Mouse (Mus musculus) forebrain, embryonic 10.5 days (tissue): ENCODE data around the gene Fcgrt. TPM values are rescaled to one million over a fixed set of nuclear protein-coding genes. Genes with fewer than 3 reads are reported as not detected.
"Not testable (repeated sequence)": the region's sequence is repeated elsewhere in the genome, so short reads cannot be mapped to it uniquely, and the experiment has no call there.

Experiments
- DNase-seq: peaks from one replicate; pipeline ENCODE4 v3.0.0-alpha.2; 2017; ENCODE audit warnings: low spot score; ENCODE audit errors: extremely low spot score
- H3K27ac ChIP-seq: fragments of 300-500 bp; sonication (generic); 2 replicates; pipeline ENCODE4 v1.5.1; 2016; ENCODE audit warnings: mild to moderate bottlenecking
- H3K27me3 ChIP-seq: fragments of 300-500 bp; sonication (generic); 2 replicates; pipeline ENCODE4 v1.6.1; 2016; ENCODE audit warnings: mild to moderate bottlenecking; ENCODE audit not compliant: poor library complexity, severe bottlenecking
- H3K36me3 ChIP-seq: fragments of 300-500 bp; sonication (generic); replicated peaks from 2 replicates; pipeline ENCODE4 v1.6.1; 2016; ENCODE audit warnings: mild to moderate bottlenecking, moderate library complexity
- H3K4me1 ChIP-seq: fragments of 300-500 bp; sonication (generic); 2 replicates; pipeline ENCODE4 v1.6.1; 2016
- H3K4me3 ChIP-seq: fragments of 300-500 bp; sonication (generic); 2 replicates; pipeline ENCODE4 v1.5.1; 2016; ENCODE audit warnings: mild to moderate bottlenecking, moderate library complexity
- H3K9me3 ChIP-seq: fragments of 300-500 bp; sonication (generic); 2 replicates; pipeline ENCODE4 v1.6.1; 2016; ENCODE audit warnings: mild to moderate bottlenecking, moderate library complexity
- WGBS: fragments of 180-500 bp; shearing (Covaris S2); methylation state at CpG from one replicate; pipeline ENCODE4 v1.1.7; 2016; 5-methylcytosine and 5-hydroxymethylcytosine counted together
- polyA plus RNA-seq: library from polyadenylated mRNA; unstranded; fragments of >200 nt; fragmentation: Nextera tagmentation; extraction: Ambion mirVana; gene quantifications from 2 replicates; pipeline ENCODE4 v1.2.1, GENCODE M21; 2016

Gene Fcgrt
- 5.5 and 5.9 TPM in 2 replicates for polyA plus RNA-seq

DNA sequence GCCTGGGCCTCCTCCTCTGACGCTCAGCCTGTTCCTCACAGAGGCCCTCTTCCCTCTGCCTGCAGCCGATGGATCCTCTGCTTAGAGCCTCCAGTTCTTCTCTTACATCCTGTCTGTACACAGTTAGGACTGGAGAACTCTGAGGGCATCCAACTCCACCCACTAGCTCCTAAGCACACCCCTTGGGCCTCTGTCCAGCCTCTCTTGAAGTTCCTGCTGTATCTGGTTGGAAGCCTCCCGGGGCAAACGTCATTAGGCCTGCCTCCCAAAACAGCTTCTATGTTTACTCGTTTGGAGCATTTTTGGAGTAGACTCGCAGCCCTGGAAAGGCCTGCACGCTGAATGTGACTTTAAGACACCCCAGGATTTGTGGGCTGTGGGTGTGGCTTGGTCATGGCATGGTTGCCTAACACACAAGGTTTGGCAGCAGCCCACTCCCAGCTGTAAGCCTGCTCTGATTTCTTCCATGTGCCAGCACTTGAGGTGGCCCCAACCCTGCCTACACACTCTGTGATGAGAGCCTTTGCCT lies at the start of gene Fcgrt:
Gene Fcgrt, minus strand, starts transcription at position 200 of the 529 bp plus-strand sequence.
- whole genome bisulfite sequencing: 80% methylated on average over 7 of the region's 7 CpGs
- no peak within 1 kb of the TSS for H3K4me3 ChIP-seq
- peaks cover 32% of the 10 kb centered on the region for H3K4me1 ChIP-seq
- DNase-seq: no peak
- H3K27me3 ChIP-seq: no peaks in the 10 kb centered on the region
- H3K27ac ChIP-seq: peak within 1 kb of the TSS; percentile 72
- H3K9me3 ChIP-seq: no peaks in the 10 kb centered on the region
- no peaks in the 10 kb centered on the region for H3K36me3 ChIP-seq

DNA sequence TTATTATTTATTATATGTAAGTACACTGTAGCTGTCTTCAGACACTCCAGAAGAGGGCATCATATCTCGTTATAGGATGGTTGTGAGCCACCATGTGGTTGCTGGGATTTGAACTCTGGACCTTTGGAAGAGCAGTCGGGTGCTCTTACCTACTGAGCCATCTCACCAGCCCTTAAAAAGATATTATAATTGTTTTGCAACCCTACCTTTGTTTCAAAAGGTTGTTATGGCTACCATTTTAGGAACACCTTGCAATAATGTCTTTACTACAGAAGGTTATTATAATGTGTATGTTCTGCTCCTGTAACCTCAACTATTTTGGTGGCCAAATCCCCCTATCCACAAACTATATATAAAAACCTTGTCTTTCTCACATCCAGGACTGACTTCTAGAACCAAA lies 49.4 kb upstream of the Fcgrt start:
- Histone ChIP-seq H3K4me1 (peaks cover 45% of the 10 kb centered on the region), H3K36me3 (peaks cover 17% of the 10 kb centered on the region), H3K4me3 (peak overlapping the region; percentile 74; the same call in 1 of the 2 replicates)
- not testable (repeated sequence) for H3K9me3 ChIP-seq, DNase-seq, H3K27ac ChIP-seq, H3K27me3 ChIP-seq
- WGBS: 91% methylated on average over 2 of the region's 2 CpGs

DNA sequence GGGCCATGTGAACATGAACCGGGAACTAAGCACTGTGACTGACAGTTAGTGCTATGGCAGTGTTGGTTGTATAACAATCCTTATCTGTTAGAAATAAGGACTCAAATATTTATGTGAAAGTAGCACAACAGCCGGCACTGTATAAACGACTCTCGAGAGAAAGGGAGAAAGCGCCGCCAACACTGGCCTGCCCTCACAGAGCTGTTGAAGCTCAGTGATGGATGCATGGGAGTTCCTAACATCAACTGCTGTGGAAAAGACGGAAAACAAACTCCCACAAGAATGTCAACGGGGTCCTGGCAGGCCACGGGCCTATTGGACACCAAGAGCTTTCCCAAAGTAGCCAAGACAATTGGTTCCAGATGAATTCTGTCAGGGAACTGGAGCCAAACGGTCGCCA lies 47.7 kb upstream of the Fcgrt start:
- WGBS: 72% methylated on average over 11 of the region's 11 CpGs
- H3K9me3 ChIP-seq: no peaks in the 10 kb centered on the region
- H3K27me3 ChIP-seq: no peaks in the 10 kb centered on the region
- H3K36me3 ChIP-seq: peaks cover 20% of the 10 kb centered on the region
- no peak for DNase-seq
- H3K4me3 ChIP-seq: no peak overlapping the region
- H3K27ac ChIP-seq: peak overlapping the region; percentile 52; the same call in 1 of the 2 replicates
- H3K4me1 ChIP-seq: peaks cover 45% of the 10 kb centered on the region

GRCm38 (mm10) chr7:45150321-45150720 lies 46.7 kb upstream of the Fcgrt start:
- no peak for DNase-seq
- peaks cover 30% of the 10 kb centered on the region for H3K36me3 ChIP-seq
- no peaks in the 10 kb centered on the region for H3K9me3 ChIP-seq
- H3K4me1 ChIP-seq: peaks cover 43% of the 10 kb centered on the region
- H3K27me3 ChIP-seq: no peaks in the 10 kb centered on the region
- H3K4me3 ChIP-seq: no peak overlapping the region
- 71% methylated on average over 4 of the region's 4 CpGs for WGBS
- peak overlapping the region; percentile 52; the same call in 1 of the 2 replicates for H3K27ac ChIP-seq

DNA sequence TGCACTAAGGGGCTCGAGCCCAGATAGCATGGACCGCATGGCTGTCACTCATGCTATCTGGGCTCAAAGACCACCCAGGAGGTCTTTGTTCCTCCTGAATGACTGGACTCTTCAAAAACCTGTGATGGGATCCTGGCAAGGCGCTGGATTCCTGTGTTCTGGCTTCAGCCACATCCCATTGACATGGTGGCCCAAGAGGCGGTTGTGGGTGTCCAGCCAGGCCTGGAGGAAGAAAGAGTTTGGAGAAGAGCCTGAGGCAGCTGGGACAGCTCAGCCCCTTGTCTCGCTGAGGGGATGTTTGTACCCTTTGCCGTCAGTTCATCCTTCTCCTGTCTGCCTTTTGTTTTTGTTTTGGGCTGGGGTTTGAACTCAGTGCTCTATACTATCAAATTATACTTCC lies 45.9 kb upstream of the Fcgrt start:
- WGBS: 46% methylated on average over 6 of the region's 6 CpGs
- Histone ChIP-seq H3K9me3 (no peaks in the 10 kb centered on the region), H3K27ac (peak overlapping the region; percentile 63), H3K4me3 (no peak overlapping the region), H3K4me1 (peaks cover 35% of the 10 kb centered on the region), H3K27me3 (no peaks in the 10 kb centered on the region), H3K36me3 (peaks cover 37% of the 10 kb centered on the region)
- DNase-seq: no peak

- DNase-seq: no peak
- no peak overlapping the region for H3K27ac ChIP-seq
- peaks cover 47% of the 10 kb centered on the region for H3K36me3 ChIP-seq
- H3K9me3 ChIP-seq: no peaks in the 10 kb centered on the region
- no peak overlapping the region for H3K4me3 ChIP-seq
- peaks cover 32% of the 10 kb centered on the region for H3K4me1 ChIP-seq
- no peaks in the 10 kb centered on the region for H3K27me3 ChIP-seq
- WGBS: 68% methylated on average over 4 of the region's 4 CpGs
Measured at GRCm38 (mm10) chr7:45148534-45149098, 45.0 kb upstream of the Fcgrt start.

DNA sequence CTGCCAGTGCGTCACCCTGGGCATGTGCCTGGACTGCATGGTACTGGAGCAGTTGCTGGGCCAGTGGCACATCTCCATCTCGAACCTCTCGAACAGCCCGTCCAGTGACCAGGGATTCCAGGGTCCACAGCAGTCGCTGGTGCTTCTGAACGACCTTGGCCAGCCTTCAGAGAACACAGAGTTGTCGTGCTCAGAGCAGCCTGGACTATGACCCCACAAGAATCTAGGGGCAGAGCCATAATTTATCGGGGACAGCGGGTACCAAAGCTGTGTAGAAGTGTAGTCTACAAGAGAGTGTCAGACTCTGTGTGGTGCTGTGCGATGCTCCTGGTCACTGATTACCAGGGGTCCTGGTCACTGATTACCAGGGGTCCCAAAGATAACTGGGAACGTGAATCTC lies 44.2 kb upstream of the Fcgrt start:
- 93% methylated on average over 11 of the region's 11 CpGs for WGBS
- peaks cover 53% of the 10 kb centered on the region for H3K36me3 ChIP-seq
- H3K27me3 ChIP-seq: no peaks in the 10 kb centered on the region
- no peak overlapping the region for H3K4me3 ChIP-seq
- H3K9me3 ChIP-seq: no peaks in the 10 kb centered on the region
- no peak for DNase-seq
- peaks cover 27% of the 10 kb centered on the region for H3K4me1 ChIP-seq
- no peak overlapping the region for H3K27ac ChIP-seq

DNA sequence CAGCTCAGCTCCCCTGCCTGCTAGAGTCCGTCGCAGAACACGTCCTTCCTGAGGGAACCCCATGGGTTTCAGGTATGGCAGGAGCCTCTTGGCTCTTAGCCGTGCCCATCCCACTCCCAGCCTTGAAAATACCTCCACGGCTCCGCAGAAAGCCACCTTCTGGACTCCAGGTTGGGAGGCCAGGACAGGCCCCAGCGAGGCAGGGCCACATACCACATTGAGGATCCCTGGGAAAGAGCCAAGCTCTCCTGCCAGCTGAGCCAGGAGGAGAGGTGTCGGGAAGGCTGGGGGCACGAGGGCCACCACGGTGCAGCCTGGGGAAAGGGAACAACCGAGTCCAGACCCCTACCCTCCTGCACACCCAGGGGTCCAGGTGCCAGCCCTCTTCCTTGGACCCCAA lies 43.6 kb upstream of the Fcgrt start:
- Histone ChIP-seq H3K36me3 (peaks cover 60% of the 10 kb centered on the region), H3K4me1 (peaks cover 27% of the 10 kb centered on the region), H3K27ac (no peak overlapping the region), H3K27me3 (no peaks in the 10 kb centered on the region), H3K4me3 (no peak overlapping the region), H3K9me3 (no peaks in the 10 kb centered on the region)
- 90% methylated on average over 11 of the region's 11 CpGs for WGBS
- DNase-seq: no peak

- peaks cover 14% of the 10 kb centered on the region for H3K4me1 ChIP-seq
- no peak overlapping the region for H3K4me3 ChIP-seq
- no peaks in the 10 kb centered on the region for H3K27me3 ChIP-seq
- no peak for DNase-seq
- H3K36me3 ChIP-seq: peaks cover 71% of the 10 kb centered on the region
- 0 out of 2 replicates have a peak overlapping the region, but pooled peaks have one; percentile 20 for H3K27ac ChIP-seq
- H3K9me3 ChIP-seq: no peaks in the 10 kb centered on the region
- 97% methylated on average over 8 of the region's 8 CpGs for WGBS
Measured at GRCm38 (mm10) chr7:45145460-45145859, 41.8 kb upstream of the Fcgrt start.

DNA sequence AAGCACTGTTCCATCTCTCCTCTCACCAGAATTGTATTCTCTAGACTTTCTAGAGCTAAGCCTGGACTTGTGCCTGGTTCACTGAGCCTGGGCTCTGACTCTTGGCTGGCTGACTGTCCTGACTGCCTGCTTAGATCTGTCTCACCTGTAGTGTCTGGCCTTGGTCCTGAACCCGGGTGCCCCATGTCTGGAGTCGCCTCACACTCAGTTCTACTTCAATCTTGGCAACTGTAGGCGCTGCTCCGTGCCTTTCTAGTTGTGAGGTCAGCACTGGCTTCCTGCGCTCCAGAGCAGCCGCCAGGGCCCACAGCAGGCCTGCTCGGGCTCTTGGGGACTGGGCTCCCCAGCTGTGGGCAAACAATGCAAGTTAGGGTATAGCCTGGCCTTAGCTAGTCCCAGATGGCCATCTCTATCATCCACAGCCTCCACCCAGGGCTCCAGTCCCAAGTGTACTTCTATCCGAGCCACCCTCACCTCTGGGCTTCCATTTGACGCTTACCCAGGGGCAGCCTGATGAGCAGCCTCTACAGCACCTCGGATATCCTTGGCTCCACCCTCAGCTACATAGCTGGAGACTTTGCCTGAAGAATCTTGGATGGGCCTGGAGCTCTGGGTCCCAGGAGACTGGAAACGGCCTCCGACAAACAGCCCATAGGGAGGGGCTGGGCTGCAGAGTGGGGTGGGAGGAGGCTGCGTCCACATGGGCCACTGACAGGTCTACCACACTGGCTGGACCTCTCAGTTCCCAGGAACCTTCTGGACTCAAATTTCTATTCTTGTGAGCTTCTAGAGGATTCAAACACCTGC lies 40.9 kb upstream of the Fcgrt start:
- 91% methylated on average over 13 of the region's 13 CpGs for WGBS
- no peaks in the 10 kb centered on the region for H3K27me3 ChIP-seq
- peaks cover 71% of the 10 kb centered on the region for H3K36me3 ChIP-seq
- DNase-seq: no peak
- no peaks in the 10 kb centered on the region for H3K9me3 ChIP-seq
- H3K27ac ChIP-seq: no peak overlapping the region
- H3K4me3 ChIP-seq: no peak overlapping the region
- H3K4me1 ChIP-seq: peaks cover 5% of the 10 kb centered on the region

DNA sequence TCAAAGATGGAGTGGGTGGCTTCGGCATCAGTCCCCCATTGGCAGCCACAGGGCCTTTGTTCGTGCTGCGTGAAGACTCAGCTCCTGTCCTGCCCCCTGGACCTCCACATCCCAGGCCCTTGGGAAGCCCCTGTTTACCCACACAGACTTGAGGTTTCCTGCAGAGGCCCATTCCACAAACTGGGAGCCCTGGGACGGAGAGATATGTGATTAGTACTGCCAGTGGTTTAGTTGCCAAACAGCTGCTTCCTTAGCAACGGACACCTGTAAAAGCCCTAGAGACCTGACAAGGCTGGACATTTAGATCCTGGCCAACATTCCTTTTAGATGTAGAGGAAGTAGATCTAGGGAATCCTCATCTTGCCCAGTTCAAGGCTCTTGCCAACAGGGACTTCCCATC lies 38.3 kb upstream of the Fcgrt start:
- WGBS: 88% methylated on average over 5 of the region's 5 CpGs
- no peak for DNase-seq
- no peak overlapping the region for H3K4me3 ChIP-seq
- H3K36me3 ChIP-seq: peaks cover 56% of the 10 kb centered on the region
- no peak overlapping the region for H3K27ac ChIP-seq
- H3K9me3 ChIP-seq: no peaks in the 10 kb centered on the region
- peaks cover 10% of the 10 kb centered on the region for H3K27me3 ChIP-seq
- H3K4me1 ChIP-seq: no peaks in the 10 kb centered on the region

DNA sequence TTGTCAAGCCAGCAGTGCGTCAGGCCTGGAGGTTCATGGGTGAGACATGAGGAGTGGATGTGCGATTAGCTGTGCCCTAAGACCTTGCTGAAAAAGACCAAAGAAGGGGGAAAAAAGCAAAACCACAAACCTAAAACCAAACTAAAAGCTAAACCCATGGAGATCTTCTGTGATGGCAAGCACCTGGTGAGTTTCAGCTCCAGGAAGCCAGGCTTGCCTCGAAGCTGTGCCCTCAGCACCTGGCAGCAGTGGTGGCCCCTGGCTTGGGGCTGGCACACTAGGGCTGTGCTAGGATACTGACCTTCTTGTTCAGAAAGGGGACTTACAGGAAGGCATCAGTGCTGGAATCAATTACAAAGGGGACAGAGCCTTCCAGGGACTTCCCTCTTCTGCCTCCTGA lies 37.7 kb upstream of the Fcgrt start:
- 89% methylated on average over 3 of the region's 3 CpGs for WGBS
- H3K9me3 ChIP-seq: no peaks in the 10 kb centered on the region
- H3K4me3 ChIP-seq: no peak overlapping the region
- H3K27ac ChIP-seq: no peak overlapping the region
- peaks cover 52% of the 10 kb centered on the region for H3K36me3 ChIP-seq
- no peak for DNase-seq
- peaks cover 15% of the 10 kb centered on the region for H3K27me3 ChIP-seq
- peaks cover 3% of the 10 kb centered on the region for H3K4me1 ChIP-seq
